Mouse (Mus musculus) right cerebral cortex, postnatal 10 days (tissue): ENCODE measurements at regions not wholly inside any gene's neighbourhood (a gene's known extent, or its start where the extent isn't known, plus 50 kb on each side); places are given as distances from the start of the nearest gene placed in this dataset.
"Not testable (repeated sequence)": the region's sequence is repeated elsewhere in the genome, so short reads cannot be mapped to it uniquely, and the experiment has no call there.

Experiments
- DNase-seq, 2 experiments: peaks; one replicate each; pipeline ENCODE4 v3.0.0; 2021; ENCODE audit warnings: low spot score in 2 of 2

DNA sequence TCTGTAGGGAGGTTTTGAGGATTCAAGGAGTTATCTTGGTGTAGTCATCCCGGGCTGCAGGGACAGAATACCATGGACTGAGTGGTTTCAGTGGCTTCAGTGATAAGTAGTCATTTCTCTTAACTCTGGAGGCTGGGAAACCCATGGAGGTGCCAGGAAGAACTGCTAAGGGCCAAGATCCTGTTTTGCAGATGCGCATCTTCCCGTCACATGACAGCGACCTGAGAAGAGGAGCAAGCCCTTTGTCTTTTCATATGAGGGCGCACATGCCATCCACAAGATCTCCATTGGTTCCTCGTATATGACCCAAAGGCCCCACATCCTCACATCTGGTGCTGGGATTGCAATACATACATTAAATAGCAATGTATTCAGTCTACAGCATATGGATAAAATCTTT lies 419.7 kb downstream of the Lrig3 start:
- no peak for DNase-seq

DNA sequence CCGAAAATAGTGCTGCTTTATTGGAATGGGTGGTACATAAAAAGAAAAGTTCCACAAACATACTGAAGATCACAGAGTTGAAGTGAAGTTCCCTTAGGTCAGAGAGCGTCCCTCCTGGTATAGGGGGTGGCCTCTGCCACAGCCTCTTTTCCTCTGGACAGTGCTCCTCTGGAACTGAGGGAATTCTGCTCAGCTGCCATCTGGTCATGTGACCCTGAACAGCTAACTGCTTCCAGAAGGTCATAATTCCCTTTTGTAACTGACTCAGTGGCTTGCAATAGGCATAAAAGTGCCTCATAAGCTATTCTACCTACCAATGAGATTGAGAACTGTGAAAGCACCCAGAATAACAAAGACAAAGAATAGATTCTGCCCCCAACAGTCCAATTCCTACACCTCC lies 414.4 kb downstream of the Lrig3 start:
- no peak for DNase-seq

DNA sequence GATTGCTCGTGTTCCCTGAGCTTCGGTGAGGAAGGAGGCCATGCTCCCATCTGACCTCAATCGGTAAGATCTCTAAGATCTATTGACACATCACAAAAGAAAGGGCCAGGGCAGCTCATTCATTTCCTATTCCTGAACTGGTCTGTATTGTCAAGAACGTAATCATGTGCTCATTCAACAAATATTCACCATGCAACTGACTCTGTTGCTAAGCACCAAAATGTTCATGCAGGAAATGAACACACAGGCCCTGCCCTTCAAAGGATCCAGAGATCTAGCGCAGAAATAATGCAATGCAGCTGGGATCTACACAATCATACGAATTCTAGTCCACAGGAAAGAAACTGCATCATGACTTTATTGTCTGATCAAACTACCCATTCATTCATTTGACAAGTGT lies 413.3 kb downstream of the Lrig3 start:
- DNase-seq: no peak

DNA sequence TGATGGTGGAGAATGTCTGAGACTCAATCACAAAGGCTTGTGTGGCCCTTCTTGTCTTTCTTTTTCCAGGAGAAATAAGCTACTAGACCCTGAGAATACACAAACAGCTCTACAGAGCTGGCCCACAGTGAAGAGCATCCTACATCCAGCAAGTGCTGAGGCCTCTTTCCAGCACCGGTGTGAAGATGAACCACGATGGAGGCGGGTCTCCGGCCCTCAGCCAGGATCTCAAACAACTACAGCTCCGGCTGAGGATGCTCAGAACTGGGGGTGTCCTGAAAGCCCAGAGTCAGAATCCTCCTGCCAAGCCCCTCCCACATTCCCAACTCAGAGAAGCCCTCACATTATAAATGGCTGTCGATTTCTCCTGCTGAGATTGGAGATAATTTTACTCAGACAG lies 407.9 kb downstream of the Lrig3 start:
- no peak for DNase-seq

DNA sequence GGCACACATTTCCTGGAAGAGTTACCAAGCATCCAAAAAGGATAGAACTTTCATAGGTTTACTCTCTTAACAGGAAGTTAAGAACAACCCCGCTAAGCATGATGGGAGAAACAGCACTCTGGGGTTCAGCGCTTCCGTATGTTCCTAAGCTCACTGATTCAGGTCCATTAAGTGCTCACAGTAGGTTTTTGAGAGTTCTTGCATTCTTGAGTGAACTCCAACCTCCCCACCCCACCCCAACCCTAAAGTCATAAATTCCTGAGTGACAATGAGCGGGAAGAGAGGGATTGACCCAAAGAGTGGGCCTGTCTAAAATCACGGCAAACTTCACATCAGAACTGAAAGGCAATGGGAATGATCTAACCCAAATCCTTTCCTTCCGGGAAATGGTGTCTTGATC lies 405.9 kb downstream of the Lrig3 start:
- no peak for DNase-seq

DNA sequence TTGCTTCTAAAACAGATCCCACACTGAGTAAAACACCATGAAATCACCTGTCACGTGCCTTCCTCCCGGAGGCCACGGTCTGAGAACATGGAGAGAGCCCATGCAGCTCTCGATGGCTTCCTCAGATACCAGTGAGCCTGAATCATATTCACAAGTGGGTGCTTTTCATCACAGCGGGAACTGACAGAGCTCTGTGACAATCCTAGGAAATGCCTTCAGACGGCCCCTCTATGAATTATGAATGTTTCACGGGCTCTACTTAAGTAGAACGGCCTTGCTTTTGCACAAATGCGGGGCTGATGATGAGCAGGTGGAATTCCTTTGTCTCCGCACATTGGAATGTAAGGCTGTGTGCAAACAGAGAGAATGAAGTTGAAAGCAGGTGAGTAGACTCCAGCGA lies 383.1 kb downstream of the Lrig3 start:
- DNase-seq: no peak

DNA sequence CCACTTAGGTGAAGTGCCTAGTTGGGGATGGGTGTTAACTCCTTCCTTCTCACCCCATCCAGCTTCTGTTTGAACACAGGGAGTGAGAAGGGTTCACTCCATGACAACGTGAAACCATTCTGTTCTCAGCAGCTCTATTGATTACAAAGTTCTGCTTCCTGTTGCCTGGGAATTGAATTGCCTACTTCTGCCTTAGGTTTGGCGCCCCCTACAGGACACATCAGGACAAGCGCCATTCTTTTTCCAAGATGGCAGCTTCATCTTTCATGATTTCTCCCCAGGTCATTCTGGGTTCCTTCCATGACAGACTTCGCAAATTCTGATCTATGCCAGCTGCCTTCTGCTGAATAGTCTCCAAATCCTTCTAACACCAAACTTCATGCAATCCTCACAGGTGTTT lies 371.5 kb downstream of the Lrig3 start:
- no peak for DNase-seq

DNA sequence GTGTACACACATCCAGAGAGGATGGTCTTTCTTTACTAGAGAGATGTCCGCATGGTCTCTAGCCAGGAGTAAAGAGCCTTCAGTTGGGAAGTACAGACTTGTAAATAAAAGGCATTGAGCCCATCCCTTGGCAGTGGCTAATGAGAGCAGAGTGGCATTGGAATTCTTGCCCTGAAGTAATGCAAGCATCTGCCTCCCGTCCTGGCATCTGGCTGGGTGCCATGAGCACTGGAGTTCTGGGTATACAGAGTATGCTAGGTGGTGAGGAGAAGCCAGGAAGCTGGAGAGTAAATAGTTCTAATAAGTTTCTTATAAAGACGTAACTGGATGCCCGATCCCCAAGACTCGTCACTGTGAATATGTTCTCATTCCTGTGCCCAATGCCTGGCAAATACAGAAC lies 367.8 kb downstream of the Lrig3 start:
- peak in 1 of 2 experiments; percentile 22 for DNase-seq

DNA sequence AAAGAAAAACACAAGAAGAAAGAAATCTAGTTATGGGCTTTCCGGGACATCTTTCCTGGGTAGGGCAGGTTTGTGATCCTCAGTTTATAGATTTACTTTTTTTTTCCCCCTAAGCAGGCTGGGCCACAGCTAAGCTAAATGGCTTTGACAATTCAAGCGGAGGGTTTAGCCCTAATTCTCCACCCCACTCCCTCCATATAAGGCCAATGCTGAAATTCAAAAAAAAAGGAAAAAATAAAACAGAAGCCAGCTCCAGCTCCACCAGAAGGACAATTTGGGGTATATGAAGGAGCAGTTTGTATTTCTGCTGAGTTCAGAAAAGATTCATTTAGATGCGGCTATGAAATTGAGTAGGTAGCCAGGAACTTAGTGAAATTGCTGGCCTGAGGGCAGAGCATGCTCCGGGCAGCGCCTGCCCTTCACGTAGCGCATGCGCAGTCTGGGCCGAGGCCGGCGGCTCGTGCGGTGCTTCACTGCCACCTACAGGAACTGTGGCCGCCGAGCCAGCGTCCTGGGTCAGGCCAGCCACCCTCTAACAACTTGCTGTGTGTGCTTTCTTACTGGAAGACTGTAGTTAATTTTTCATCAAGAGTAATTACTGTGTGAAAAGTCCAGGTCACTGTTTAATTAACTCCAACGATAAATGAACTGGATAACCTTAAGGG lies 364.5 kb downstream of the Lrig3 start:
- peak; percentile 90 to 93 for DNase-seq

DNA sequence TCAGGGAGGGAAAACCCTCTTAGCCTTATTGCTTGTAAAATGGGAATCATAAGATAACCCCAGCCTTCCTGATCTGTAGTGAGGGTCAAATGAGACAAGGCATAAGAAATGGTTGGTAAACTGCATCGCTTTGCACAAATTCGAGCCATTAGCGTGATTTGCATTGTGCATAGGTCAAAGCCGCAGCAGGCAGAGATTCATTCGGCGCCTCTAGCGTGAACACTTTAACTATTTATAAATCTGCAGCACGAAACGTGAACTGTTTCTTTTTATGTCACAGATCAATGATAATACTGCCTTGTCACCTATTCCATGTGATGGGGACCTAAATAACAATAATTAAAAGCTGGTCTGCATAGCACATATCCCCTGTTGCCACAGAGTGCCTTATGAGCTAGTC lies 354.9 kb downstream of the Lrig3 start:
- DNase-seq: no peak

DNA sequence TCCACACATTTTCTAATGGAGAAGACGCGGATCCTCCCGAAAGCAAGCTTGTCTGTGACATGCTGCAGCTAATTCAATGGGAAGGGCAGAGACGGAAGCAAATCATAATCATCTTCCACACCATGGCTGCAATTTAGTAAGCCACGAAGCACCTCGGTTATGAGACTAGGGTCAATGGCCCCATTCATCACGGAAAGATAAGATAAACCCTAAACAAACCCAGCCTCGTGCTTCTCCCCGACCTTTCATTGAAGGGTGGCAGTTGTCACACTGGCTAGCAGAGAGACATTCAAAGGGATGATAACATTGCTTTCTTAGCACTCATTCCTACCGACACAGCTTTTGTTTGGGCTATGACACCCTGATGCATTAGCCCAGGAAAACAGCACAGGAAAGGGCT lies 353.8 kb downstream of the Lrig3 start:
- no peak for DNase-seq

DNA sequence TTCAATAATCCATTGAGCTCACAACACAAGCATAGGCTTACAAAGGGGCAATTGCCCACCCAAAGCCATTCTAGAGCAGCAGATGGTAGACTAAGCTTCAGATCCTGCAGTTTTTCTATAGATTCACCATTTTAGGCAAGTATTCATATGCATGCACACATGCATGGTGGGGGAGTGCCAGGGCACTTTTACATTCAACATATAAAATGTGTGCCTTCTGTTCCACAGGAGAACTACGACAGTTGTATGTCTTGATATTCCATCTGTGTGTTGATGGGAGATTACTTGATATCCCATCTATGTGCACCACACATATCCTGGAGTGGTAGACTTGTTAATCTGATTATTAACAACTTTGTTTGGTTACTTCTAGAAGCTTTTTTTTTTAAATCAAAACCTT lies 334.0 kb downstream of the Lrig3 start:
- DNase-seq: peak in 1 of 2 experiments; percentile 53

DNA sequence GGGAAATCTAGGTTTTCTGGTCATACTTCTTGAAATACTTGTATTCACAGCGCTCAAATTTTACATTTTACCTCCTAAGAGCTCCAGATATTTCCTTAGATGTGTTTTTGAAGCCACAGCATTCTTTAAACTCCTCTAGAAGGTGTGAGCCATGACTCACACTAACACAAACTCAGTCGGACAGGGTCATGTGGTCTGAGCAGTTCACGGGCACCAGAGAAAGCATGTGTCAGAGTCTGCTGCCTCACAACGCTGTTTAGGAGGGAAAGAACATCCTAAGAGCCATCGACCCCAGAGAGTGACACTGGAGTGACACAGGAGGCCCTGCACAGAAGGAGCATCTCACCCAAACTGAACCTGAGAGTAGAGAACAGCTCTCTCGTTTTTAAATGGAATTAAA lies 332.2 kb downstream of the Lrig3 start:
- DNase-seq: no peak

DNA sequence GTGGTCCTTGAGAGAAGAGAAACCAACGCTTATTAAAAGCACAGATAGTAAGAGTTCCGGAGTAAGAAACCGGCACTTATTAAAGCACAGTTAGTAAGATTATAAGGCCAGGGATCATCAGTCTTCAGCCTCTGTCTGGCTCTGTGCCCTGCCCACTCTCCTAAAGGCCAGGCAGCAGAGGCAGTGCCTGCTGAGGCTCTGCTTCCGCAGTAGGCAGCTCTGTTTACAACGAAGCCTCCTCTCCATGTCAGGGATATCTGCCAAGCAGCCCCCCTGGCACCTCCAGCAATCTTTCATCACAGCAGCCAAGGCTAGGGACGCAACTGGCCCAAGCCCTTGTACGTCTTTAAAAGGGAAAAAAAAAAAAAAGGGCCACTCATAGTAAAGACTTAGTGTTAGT lies 329.9 kb downstream of the Lrig3 start:
- no peak for DNase-seq

DNA sequence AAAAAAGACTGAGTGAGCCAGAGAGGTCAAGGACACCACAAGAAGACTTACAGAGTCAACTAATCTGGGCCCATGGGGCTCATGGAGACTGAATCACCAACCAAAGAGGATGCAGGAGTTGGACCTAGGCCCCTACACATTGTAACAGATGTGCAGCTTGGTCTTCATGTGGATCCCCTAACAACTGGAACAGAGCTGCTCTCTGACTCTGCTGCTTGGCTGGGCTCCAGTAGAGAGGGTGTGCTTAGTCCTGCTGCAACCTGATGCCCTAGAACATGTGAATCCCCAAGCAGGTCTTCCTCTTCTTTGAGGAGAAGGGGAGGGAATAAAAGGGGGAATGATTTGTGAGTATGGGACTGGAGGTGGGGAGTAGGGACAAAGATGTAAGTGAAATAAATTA lies 325.8 kb downstream of the Lrig3 start:
- DNase-seq: no peak

DNA sequence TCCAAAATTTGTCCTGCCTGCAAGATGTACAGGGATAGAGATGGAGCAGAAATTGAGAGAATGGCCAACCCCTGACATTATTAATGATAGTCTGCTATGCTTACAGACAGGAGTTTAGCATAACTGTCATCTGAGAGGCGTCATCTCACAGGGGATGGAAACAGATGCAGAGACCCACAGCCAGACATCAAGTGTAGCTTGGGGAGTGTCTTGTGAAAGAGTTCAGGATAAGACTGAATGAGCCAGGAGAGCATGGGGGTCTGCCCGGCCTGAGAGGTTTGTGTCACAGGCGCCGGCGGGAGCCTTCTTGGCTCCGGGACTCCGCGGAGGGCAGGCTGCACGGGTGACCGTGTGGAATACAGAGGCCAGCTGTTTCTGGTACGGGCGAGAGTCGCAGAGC lies 319.1 kb downstream of the Lrig3 start:
- not testable (repeated sequence) for DNase-seq

DNA sequence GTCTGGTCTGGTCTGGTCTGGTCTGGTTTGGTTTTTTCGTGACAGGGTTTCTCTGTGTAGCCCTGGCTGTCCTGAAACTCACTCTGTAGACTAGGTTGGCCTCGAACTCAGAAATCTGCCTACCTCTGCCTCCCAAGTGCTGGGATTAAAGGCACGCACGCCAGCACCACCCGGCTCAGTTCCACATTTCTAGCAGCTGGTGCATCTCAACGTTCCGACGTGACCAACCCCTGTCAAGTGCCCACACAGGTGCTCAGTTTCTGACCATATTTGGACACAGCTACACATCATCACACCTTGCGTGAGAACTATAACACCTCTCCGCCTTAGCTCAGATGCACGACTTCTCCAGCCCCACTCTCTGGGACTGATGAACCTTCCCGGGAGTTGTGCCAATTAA lies 304.4 kb downstream of the Lrig3 start:
- no peak for DNase-seq

DNA sequence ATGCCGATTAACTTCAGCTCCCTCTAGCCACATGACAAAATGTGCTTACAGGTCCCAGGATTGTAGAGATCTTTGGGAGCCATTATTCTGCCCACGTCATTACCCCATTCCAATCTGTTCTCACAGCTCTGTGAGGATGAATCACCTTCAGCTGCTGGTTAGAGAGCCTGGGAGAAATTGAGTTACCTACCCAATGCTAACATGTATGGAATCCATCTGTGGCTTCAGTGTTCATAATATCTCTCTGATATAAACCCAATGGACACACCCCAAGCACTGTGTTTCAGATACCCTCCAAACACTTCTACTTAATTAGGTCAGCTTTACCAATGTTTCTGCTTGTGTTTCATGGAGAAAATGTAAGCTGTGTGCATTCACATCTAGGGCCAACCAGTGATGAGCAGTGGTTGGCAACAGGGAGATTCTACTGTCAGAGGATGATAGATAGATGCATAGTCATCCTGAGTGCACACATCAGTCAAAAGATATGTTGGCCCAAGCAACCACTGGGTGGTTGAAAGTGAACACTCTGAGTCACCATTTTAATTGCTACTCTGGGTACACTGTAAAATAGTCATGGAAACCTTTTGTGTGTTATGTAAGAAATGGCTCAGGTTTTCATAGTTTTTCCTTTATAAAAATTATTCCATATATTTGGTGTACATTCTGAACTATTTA lies 301.5 kb downstream of the Lrig3 start:
- DNase-seq: no peak

DNA sequence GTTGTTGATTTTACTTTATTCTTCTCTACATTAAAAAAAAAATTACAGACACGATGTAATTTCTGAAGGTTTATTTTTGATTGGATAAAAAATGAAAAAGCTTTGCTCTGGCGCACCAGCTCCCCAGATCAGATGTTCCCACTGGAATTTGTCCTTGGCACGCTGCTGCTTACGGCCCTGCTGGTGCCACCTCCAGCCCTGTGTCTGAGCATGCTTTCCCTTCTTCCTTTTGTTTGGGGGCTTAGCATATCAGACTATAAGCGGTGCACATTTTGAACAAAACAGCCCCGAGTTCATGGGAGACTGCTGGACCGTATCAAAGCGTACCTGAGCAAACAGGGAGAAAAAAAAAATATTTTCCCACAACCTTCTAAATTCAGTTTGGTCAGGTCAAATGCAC lies 291.2 kb downstream of the Lrig3 start:
- DNase-seq: no peak

DNA sequence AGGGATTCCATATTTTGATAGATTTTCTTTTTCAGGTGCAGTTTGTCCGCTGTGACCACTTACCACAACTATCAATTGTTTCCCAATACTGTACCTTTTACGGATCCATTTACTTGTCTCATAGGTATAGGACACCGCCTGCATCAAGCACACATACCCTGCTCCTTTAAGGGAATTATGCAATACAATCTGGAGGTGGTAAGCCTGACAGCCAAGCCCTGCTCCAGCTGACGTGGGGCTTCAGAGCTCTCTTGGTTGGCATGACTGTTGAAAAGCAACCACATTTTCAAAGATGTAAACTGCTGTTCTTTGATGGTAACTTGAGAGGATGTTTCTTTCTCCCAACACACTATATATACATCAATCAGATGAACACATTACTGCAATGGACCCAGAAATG lies 288.2 kb downstream of the Lrig3 start:
- no peak for DNase-seq

DNA sequence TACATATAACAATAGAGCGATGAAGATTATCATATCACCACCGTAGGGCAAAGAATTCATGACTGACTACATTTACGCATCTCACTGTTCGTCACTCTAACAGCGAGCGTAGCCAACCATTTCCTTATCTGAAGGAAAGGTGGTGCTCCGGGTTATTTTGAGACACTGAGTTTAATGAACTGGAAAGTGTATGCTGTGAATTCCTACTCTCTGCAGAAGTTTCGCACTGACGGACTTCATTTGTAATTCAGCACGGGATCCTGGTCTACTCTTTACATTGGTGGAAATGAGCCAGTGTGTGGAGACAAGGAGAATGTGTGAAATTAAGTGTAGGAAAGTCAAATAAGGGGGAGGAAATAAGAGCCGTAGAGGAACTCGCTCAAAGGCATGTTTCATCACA lies 283.2 kb downstream of the Lrig3 start:
- no peak for DNase-seq

DNA sequence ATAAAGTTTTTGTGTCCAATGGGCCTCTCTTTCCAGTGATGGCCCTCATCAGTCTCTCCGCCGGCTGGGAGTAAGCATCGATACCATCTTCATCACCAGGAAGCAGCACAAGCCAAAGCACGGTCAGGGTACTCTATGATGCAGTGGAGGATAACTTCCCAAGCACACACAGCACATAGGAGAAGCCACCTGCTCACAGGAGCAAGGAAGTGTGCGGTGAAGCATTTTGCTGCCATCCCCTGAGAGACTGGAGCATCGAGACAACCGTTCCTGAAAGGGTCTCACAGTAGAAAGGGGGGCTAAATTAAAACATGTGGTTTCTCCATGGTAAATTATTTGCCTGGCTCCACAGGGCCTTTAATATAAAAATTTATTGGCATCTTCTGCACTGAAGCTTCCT lies 277.1 kb downstream of the Lrig3 start:
- no peak for DNase-seq

DNA sequence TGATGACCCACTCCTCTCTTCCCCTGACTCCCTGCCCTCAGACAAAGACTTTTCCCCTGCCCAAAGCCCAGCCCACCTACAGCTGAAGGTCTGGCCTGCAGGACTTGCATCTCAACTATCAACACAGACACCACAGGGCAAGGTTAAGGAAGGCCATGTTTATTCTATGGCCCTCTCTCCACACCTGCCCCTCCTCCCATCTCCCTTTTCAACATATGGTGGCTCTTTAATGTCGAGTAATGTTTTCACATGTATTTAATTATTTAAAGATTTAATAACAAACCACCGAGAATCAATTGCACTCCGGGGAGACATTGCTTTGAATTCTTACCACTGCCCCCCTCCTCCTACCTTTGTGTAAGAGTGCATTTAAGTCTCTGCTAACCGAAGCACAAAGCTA lies 273.6 kb downstream of the Lrig3 start:
- no peak for DNase-seq
